Mouse (Mus musculus) E14TG2a.4 (cell line): ENCODE data around the gene Slc43a1.

Experiments used
- CTCF ChIP-seq: conservative IDR thresholded peaks from 2 replicates; pipeline ENCODE4 v1.5.1; 2014; ENCODE audit warnings: low read length
- NANOG ChIP-seq: IDR thresholded peaks from 2 replicates; pipeline ENCODE4 v1.6.1; 2014; ENCODE audit warnings: borderline replicate concordance, low read length, mixed read lengths
- POU5F1 ChIP-seq: IDR thresholded peaks from 2 replicates; pipeline ENCODE4 v1.6.1; 2014; ENCODE audit warnings: low read length, borderline replicate concordance

GRCm38 (mm10) chr2:84809330-84809729 is 29.3 kb upstream of the Slc43a1 start:
- TF ChIP-seq CTCF = no peak
- no peak for TF ChIP-seq POU5F1
- no peak for TF ChIP-seq NANOG
